Mouse (Mus musculus): ENCODE results near the gene Scaf4.
A peak's percentile ranks its signal among the peaks of the same experiment; 100 is the strongest.

Scaf4 gene

DNA sequence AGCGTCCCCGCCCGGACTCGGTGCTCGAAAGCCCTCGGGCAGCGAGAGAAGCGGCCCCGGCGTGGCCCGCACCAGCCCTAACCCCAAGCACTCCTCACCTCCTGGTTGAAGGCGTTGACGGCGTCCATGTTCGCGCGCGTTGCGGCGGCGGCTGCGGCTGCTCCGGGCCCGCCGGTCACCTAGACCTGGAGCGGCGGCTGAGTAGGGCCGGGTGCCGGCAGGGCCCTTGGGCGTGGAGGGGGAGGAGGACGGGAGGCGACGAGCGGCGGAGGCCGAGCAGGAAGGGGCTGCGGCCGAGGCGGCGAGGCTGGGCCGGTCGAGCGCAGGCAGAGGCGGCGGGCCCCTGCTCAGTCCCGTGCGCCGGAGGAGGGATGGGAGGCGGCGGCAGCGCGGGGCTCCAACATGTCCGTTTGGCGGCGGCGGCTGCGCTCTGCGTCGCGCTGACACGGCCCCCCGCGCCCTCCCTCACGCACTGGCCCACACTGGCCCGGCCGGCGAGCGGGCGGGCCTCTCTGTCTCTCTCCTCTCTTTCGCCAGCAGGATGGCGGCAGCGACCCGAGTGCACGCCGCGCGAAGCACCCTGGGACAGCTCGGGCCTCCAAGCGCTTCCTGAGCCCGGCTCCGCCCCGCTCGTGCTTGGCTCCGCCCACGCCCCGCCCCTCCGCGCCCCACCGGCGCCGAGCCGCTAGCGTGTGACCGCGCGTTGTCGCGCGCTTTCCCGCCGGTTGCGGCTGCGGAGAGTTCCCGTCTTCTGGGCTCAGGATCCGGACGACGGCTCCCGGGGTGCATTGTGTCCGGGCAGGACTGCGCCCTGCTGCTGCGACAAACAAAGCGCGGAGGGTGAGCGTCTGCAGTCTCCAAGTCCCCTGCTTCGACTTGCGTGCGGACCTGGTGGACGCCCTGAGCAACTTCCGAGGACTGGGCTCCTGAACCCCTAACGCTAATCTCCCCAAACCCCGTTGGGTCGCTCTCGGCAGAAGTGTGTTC lies at the start of gene Scaf4:
Gene Scaf4 (minus strand): TSS at position 599 of the 987 bp plus-strand sequence.
- DNase-seq: peak; percentile 97

DNA sequence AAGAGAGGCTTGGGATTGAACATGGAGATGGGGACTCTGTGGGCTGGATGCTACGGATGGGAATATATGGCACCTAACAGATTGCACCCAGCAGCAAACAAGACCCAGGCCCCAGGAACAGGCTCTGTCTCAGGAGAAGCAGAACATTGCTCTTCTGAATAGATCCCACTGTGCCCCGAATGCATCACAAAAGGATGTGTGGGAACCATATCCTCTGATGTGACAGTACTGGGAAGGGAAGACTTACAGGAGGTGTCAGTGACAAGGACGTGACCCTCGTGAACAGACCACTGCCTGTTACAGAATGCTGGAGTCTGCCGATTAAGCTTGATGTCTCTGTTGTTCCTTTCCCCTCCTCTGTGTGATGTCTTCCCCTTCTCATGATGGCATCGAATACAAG lies 48.2 kb upstream of the Scaf4 start:
- DNase-seq: no peak

DNA sequence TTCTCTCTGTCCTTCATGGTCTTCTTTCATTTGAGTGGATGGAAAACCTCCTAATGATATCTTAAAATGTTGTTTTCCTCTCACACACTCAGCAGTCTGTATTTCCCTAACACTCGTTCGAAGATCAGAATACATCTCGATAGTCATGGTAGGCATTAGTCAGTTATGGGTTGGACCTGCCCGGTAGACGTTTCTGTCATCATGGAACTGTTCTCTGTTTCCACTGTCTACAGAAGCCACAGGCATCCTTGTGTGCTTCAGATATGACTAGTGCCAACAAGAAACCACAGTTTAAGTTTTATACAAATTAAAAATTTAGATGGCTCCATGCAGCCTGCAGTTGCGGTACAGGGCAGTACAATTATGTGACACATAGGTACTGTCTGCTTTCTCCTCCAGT lies 46.7 kb upstream of the Scaf4 start:
- DNase-seq: no peak

DNA sequence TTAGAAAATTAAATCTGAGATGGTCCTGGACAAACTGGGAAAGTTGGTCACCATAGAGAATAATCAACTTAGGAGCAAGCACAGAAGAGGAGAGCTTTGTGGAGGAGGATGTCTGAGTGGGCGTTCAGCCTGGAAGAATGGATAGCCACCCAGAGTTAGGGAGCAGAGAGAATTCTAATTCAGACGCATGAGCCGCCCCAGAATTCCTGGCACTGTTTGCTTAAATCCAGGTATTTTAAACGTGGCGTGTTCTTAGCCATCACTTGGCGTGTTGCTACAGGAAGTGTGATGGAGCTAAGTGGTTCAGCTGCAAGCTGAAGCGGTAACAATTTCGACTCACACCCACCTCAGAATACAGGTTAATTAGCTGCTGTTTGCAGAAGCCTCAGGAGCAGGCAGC lies 45.2 kb upstream of the Scaf4 start:
- DNase-seq: no peak

DNA sequence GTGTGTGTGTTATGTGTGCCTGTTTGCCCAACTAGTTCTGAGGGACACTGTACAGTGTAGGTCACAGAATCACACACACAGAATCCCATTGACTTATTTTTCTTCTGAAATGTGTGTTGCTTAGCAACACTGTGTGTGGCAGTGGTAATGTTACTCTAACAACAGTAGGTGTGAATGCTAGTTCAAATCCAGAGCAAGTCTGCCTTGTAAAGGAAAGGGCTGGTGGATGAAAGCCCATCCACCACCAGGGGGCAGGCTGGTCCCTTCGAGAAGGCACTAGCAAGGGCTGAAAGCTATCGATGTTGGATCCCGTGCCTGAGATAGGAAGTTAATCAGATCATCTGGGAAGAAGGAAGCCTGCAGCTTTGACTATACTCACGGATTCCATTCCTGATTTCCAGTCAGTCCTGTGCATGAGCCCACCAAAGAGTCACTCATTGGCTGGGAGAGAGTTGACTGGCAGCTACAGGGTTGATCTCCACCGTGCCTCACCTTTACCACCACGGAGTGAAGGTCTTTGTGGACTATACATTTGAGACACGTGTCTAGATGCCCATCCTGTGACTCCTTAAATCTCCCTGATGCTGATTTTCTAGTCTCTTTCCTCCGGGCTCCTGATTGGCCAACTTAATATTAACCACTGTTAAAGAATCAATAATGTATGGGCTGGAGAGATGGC lies 38.7 kb upstream of the Scaf4 start:
- DNase-seq: peak; percentile 79

DNA sequence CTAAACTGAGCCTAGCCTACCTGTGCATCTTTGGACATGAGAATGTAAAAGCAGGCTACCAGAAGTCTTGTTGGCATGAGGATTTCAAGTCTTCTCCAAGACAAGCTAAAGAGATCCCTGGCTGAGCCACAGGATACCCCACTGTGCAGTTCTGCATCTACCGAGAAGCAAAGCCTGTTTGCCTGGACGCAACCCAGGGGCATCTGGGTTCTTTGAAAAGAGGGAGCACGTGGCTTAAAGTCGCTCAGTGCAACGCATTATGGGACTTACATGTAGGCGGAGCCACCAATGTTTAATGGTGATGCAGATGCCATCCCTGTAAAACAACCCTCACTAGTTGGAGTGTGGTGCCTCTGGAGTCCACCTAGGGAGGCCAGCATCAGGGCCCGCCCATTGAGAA lies 35.0 kb upstream of the Scaf4 start:
- no peak for DNase-seq

DNA sequence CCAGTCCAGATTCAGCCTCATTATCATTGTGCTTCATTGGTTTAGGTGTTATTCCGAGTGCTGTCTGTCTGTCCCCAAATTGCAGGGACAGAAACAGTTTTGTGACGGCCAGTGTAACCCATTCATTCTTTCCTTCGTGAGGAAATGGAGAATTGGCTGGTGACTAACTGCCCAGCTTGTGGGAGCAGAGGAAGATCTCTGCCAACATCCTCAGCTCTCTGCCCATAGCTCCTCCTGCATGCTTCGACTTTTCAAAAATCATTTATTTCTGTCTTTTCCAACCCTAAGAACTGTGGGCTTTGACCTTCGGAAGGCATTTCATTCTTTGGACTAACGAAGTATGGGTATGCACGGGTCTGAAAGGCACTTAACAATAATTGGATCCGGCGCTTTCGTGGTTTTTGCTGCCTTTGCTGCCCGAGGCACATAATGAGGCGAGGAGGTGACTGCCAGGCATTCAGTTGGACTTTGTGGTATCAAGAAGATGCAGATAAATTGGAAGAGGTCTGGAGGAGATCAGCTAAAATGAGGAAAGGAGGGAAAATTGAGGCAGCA lies 34.1 kb upstream of the Scaf4 start:
- no peak for DNase-seq

DNA sequence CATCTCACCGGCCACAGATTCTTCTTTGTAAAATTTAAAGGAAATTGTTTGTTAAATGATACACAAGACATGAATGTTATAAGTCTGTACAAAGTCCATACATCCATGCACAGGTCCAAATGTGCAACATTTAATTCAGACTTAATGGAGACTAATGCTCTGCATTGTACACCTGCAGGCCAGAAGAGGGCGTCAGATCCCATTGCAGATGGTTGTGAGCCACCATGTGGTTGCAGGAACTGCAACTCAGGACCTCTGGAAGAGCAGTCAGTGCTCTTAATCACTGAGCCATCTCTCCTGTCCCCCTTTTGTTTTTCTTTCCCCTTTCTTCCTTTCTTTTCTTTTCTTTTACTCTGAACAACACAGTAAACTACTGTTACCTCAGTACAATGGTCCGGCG lies 33.5 kb upstream of the Scaf4 start:
- no peak for DNase-seq

DNA sequence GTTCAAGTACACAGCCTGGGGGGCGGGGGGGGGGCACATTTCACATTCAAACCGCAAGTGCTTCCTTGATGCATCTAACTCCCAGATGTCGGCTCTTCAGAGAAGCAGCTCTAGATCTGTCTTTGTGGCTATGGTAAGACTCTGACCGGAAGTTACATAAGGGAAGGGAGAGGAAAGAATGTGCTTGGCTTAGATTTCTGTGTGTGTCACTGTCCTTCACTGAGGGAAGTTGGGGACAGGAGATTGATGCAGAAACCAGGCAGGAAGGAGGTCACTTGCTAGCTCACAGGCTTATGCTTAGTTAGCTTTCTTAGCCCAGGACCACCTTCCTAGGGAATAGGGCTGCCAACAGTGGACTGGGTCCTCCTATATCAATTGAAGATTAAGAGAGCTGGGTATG lies 31.6 kb upstream of the Scaf4 start:
- no peak for DNase-seq

DNA sequence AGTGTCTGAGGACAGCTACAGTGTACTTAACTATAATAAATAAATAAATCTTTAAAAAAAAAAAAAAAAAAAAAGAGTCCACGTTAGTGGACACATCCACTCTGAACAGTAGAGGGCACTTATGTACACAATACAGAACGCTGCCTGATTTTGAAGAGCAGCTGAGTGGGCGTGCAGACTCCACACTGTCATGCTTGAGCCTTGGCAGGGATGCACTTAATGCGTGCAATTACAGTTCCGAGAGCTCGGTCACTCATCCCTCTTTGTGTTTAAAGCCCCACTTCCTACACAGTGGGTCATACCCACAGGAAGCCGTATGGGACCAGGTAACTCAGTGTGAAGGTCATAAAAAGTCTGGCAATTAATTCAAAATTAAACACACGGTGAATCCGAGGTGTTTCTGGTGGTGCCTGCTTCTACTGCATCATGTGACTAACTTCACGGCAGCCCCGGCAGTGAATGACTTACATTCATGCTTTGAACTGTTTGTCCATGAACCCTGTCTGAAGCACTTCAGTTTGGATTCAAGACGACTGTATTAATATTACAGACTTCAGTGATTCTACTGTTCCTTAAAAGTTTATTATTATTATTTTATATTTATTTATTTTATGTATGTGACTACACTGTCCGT lies 28.3 kb upstream of the Scaf4 start:
- DNase-seq: no peak

DNA sequence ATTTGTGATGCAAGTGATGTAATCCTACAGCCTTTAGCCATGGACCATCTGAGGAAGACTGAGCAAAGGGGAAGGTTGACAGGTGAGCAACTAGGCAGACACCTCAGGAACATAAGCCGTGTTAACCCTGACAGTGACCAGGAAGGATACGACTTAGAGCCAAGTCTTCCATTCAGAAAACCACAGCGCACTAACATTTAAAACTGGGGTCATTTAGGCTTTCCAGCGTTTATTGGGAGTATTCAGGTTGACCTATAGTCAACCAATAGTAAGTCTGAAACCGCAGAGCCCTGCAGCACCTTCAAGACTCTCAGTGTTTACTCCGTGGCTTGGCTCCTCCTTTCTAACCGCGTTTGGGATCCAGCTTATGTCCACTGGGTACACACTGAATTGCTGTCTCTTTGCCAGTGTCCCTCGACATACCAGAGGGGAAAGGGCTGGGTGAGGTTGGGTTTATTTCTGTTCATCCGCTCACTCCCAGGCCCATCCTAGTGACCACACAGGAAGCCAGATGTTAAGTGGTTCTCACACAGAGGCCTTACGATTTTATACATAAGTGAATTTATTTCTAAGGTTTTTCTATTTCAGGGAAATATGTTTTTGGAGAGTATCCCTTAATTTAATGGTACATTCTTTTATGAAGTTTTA lies 26.3 kb upstream of the Scaf4 start:
- DNase-seq: no peak

DNA sequence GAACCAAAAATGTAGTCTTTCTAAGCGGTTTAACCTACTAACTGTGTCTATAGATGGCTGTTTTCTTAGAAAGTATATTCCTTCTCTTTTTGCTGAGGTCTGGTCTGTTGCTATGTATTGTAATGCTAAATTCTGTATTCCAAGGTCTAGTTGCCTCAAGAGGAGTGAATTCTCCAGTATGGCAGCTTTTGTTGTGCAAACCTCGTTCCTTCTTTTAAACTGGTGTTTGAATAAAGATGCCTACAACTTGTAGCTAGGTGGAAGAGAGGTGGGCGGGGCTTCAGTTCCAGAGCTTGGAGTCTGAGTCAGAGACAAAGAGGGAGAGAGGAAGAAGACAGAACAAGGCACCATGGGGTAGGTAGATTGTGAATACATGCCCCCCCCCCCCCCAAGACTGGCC lies 25.5 kb upstream of the Scaf4 start:
- no peak for DNase-seq

DNA sequence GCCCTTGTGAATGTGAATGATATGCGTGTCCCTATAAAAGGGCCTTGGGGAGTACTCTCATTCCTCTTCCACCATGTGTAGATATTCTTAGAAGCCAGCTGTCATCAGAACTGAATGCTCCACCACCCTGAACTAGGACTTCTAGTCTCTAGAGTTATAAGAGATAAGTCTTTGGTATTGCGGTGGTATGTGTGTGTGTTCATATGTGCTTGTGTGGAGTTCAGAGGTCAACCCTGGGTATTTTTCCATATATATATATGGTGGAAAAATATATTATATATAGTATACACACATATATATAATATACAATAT lies 19.6 kb upstream of the Scaf4 start:
- no peak for DNase-seq

DNA sequence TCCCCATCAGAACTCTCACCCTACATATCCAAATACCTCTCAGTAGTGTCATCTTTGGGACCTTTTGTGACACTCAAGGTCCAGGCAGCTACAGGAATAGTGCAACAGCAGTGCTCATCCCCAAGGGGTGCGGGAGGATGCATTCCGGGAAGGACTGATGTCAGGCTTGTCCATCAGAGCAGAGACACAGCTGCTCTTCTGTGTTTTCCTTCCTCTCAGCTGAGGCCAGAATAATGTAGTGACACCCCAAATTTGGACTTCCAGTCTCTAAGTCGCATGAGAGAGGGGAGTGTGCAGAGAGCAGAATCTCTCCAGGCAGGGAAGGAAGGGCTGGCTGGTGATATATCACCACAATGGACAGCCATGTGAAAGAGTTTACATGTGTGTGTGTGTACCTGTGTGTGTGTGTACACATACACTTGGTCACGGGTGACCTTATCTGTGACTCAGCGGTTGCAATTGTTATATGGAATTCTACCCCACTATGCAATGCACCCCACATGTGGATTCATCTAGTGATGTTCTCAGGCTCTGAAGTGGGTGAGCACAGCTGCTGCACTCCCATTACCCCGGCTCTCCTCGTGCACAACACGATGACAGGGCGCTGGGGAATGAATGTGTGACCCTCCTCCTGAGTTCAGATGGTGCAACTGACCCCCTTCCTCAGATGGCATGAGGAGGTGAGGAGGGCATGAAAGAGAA lies 19.1 kb upstream of the Scaf4 start:
- no peak for DNase-seq

DNA sequence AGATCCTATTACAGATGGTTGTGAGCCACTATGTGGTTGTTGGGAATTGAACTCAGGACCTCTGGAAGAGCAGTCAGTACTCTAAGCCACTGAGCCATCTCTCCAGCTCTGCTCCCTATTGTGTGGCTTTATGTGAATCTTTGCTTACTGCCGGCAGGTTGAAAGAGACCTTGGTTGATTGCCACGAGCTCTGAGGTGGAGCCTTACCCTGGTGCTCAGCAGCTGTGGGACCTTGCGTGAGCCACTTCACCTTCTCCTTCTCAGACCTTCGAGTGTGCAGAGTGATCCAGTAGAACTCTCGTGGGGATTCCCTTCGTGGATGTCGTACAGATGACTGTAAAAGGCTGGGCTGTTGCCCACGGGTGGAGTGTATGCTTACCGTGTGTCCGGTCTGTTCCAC lies 17.4 kb upstream of the Scaf4 start:
- no peak for DNase-seq

DNA sequence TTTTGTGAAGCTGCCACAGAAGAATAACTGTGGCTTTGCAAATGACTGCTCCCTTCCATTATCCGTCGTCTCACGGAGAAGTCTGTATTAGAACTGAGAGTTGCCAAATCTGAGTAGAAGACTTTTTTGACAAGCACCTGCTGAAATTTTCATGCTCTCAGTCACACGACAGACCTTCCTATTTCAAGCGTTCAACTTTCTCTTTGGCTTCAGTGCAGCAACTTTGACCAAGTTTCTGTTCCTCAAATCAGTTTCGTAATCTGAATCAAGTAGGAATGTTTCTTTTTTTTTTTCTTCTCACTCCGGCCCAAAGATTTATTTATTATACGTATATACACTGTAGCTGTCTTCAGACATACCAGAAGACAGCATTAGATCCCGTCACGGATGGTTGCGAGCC lies 16.6 kb upstream of the Scaf4 start:
- no peak for DNase-seq

DNA sequence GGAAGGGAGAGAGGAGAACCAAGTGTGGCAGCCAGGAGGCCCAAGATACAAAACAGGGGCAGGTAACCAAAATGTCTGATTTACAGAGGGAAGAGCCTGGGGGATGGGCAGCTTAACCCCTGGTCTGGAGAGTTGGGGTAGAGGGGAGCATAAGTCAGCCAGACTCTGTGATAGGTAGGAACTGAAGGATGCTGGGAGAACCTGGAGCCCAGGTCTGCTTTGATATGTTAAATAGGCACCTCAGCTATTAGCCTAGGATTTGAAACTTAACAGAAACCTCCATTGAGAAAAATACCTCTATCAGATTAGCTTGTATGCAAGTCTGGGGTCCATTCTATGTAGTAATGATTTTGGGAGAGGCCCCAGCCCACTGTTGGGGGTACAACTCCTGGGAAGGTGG lies 15.3 kb upstream of the Scaf4 start:
- no peak for DNase-seq

DNA sequence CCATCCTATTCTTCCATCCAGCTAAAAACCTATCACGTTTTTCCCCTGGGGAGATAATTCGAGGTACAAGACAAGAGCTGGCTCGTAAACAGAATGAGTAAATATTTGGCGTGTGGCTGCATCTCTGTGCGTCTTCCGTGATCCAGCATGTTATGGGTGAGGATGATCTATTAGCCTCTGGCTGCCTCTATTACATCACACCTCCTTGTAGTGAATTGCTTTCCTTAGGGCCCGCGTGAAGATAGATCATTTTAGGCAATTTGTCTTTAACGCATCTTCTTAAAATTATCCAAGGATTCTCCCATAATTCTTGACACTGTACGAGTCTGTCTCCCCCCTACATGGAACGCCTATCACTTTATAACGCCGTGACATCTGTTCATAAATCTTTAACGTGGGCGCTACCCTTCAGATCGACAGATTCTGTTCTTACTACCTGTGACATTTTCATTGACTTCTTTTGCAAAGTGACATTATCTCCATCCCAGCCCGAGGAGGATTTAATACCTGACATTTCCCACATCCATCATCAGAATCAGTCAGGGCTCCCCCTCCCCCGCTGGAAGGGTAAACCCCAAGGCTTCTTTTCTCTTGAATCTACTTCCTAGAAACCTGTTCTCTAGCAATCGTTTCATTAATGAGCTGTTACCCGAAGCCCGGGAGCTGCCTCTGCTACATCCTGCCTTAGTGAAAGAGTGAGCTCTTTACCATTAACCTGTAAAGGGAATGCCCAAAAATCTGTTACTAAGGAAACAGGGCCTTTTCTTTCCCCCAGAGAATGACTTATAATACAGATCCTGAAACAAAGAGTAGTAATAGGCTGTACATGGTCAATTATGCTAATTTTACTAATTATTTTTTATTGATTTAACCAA lies 14.4 kb upstream of the Scaf4 start:
- DNase-seq: no peak

DNA sequence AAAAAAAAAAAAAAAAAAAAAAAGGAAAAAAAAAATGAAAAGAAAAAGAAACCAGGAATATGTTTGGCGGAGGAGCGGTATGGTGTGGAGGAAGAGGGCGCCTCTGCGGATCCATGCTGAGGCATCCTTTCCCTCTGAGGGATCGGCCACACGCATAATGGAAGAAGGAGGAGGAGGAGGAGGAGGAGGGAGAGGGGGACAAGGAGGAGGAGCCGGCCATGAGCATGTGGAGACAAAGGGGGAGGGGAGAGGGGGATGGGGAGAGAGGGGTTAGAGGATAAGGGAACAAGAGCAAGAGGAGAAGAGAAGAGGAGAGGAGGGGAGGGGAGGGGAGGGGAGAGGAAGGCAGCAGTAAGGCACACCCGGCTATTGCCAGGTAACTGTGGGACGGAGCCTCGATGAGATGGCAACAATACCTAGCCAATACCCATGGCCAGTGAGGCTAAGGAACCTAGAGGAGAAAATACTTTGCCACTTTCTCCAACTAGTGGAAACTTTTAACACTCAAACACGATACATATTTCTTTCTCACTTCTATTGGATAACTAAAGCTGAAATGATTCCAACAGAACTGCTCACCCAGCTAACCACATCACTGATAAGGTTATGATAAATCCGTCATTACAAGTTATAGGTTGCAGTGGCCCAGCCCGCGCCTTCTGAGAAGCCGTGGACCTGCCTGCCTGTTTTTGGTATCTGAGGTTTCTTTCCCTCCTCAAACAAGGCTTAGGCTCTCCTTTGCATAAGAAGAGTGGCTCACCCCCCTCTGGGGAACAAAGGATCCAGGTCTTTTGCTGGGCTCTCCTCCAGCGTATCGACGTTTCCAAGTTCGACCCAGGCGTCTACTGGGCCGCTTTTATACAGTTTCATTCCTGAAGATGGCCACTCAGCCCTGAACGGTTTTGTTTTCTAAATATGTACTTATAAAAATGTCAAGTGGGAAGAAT lies 13.4 kb upstream of the Scaf4 start:
- DNase-seq: no peak

DNA sequence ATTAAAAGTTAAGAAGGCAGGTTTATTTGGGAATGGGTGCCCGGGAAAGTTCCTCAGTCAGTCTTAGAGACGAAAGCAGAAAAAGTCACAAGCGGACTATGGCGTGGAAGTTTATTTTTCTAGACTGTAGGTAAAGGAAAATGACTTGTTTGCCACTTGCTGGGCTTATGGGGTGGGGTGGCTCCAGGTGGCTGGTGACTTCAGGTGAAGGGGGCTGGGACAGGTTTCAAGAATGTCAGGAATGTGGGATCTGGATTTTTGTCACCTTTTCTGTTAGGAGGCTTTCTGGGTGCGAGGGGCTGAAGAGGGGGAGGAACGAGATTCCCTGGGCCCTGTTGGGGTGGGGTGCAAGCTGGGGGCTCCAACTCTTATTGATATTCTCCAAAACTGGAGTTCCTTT lies 7.4 kb upstream of the Scaf4 start:
- DNase-seq: no peak
